In genomic region chr10:58812210-58813080, GRCm38 (mm10) we compare ENCODE assay signal across 8 mouse cellular contexts. TPM values are rescaled to one million over a fixed set of nuclear protein-coding genes. Genes with fewer than 3 reads are reported as not detected.
DNase-seq lines count a peak whose midpoint lies in the region; ATAC-seq and TF ChIP-seq lines count a peak whose summit lies in the region.

No protein-coding gene starts in this region.

- ATAC-seq in forebrain, embryonic 12.5 days (ENCODE audit: low FRiP score): peak; percentile 88
- peak; percentile 67 for ATAC-seq in heart, embryonic 16.5 days (replicated peaks; ENCODE audit: extremely low read depth, insufficient read depth, low FRiP score)
- ATAC-seq in liver, embryonic 12.5 days: no peak
- ATAC-seq in neural tube, embryonic 11.5 days (ENCODE audit: insufficient read depth, low FRiP score, low TSS enrichment): peak; percentile 79
- peak; percentile 80 for ATAC-seq in stomach, postnatal 0 days (ENCODE audit: low FRiP score, low TSS enrichment)

- under 1% methylated on average over 63 of the region's 63 CpGs for WGBS in forebrain, embryonic 12.5 days
- WGBS in heart, embryonic 16.5 days: under 1% methylated on average over 63 of the region's 63 CpGs
- WGBS in liver, embryonic 12.5 days (ENCODE audit: insufficient replicate concordance): under 1% methylated on average over 63 of the region's 63 CpGs
- WGBS in neural tube, embryonic 11.5 days: under 1% methylated on average over 59 of the region's 63 CpGs
- under 1% methylated on average over 63 of the region's 63 CpGs for WGBS in stomach, postnatal 0 days

- H3K4me2 ChIP-seq in forebrain, embryonic 12.5 days: peak overlapping the region; percentile 100
- peak overlapping the region; percentile 99 for H3K4me2 ChIP-seq in heart, embryonic 16.5 days (ENCODE audit: low read depth, low read length)
- H3K4me2 ChIP-seq in liver, embryonic 12.5 days: peak overlapping the region; percentile 68
- H3K4me2 ChIP-seq in neural tube, embryonic 11.5 days (ENCODE audit: low read depth): peak overlapping the region; percentile 100
- H3K4me2 ChIP-seq in stomach, postnatal 0 days (replicated peaks; ENCODE audit: low read depth): peak overlapping the region; percentile 99

- peak overlapping the region; percentile 75 for H3K4me3 ChIP-seq in forebrain, embryonic 12.5 days (replicated peaks)
- peak overlapping the region; percentile 63 for H3K4me3 ChIP-seq in heart, embryonic 16.5 days (ENCODE audit: low read length)
- H3K4me3 ChIP-seq in liver, embryonic 12.5 days: peak overlapping the region; percentile 44
- peak overlapping the region; percentile 66 for H3K4me3 ChIP-seq in neural tube, embryonic 11.5 days (ENCODE audit: low read depth, low read length)
- peak overlapping the region; percentile 66 for H3K4me3 ChIP-seq in stomach, postnatal 0 days (ENCODE audit: low read depth, low read length)

- peak; percentile 83 for TF ChIP-seq CTCF in stomach, postnatal 0 days (IDR thresholded peaks at IDR 0.05; ENCODE audit: low read depth)

- H3K4me1 ChIP-seq in forebrain, embryonic 12.5 days: peaks cover 23% of the 10 kb centered on the region
- H3K4me1 ChIP-seq in heart, embryonic 16.5 days (ENCODE audit: control insufficient read depth, insufficient read depth, low read length): peaks cover 13% of the 10 kb centered on the region
- 0 out of 2 replicates have a peak, but pooled peaks cover 5% of the 10 kb centered on the region for H3K4me1 ChIP-seq in liver, embryonic 12.5 days
- H3K4me1 ChIP-seq in neural tube, embryonic 11.5 days (ENCODE audit: control insufficient read depth, insufficient read depth, low read length): peaks cover 4% of the 10 kb centered on the region; the same call in 1 of the 2 replicates
- no peaks in the 10 kb centered on the region for H3K4me1 ChIP-seq in stomach, postnatal 0 days (replicated peaks; ENCODE audit: control insufficient read depth, insufficient read depth)

- no peaks in the 10 kb centered on the region for H3K36me3 ChIP-seq in forebrain, embryonic 12.5 days (replicated peaks)
- H3K36me3 ChIP-seq in heart, embryonic 16.5 days (ENCODE audit: control insufficient read depth, insufficient read depth): no peaks in the 10 kb centered on the region
- H3K36me3 ChIP-seq in liver, embryonic 12.5 days: no peaks in the 10 kb centered on the region
- H3K36me3 ChIP-seq in neural tube, embryonic 11.5 days (ENCODE audit: control insufficient read depth, insufficient read depth, low read length): no peaks in the 10 kb centered on the region
- no peaks in the 10 kb centered on the region for H3K36me3 ChIP-seq in stomach, postnatal 0 days (ENCODE audit: control insufficient read depth, insufficient read depth, low read length)

- peak overlapping the region; percentile 68 for H3K9ac ChIP-seq in forebrain, embryonic 12.5 days
- peak overlapping the region; percentile 65 for H3K9ac ChIP-seq in heart, embryonic 16.5 days (ENCODE audit: low read length)
- no peak overlapping the region for H3K9ac ChIP-seq in liver, embryonic 12.5 days
- peak overlapping the region; percentile 54 for H3K9ac ChIP-seq in neural tube, embryonic 11.5 days (ENCODE audit: low read length)
- H3K9ac ChIP-seq in stomach, postnatal 0 days (ENCODE audit: low read length): peak overlapping the region; percentile 54

- no peaks in the 10 kb centered on the region for H3K9me3 ChIP-seq in forebrain, embryonic 12.5 days
- no peaks in the 10 kb centered on the region for H3K9me3 ChIP-seq in heart, embryonic 16.5 days (replicated peaks; ENCODE audit: control insufficient read depth, low read length)
- H3K9me3 ChIP-seq in liver, embryonic 12.5 days (replicated peaks): no peaks in the 10 kb centered on the region
- H3K9me3 ChIP-seq in neural tube, embryonic 11.5 days (ENCODE audit: control insufficient read depth, low read length): no peaks in the 10 kb centered on the region
- no peaks in the 10 kb centered on the region for H3K9me3 ChIP-seq in stomach, postnatal 0 days (ENCODE audit: control insufficient read depth, low read length)

- DNase-seq in B cell, adult 2 months: peak; percentile 40 to 43
- peak; percentile 42 for DNase-seq in c-Kit-positive CD71-negative TER-119-negative erythroid progenitor cells, embryonic 14.5 days (ENCODE audit: low read depth)
- peak; percentile 77 to 83 for DNase-seq in kidney, postnatal 25 days
- peak; percentile 92 for DNase-seq in neural tube, embryonic 11.5 days (ENCODE audit: low spot score)
- DNase-seq in stomach, postnatal 0 days (ENCODE audit: low spot score): peak; percentile 82

- peaks cover 42% of the 10 kb centered on the region for H3K27me3 ChIP-seq in forebrain, embryonic 12.5 days
- peaks cover 59% of the 10 kb centered on the region for H3K27me3 ChIP-seq in heart, embryonic 16.5 days (ENCODE audit: control insufficient read depth, insufficient read depth, low read length)
- peaks cover 56% of the 10 kb centered on the region for H3K27me3 ChIP-seq in liver, embryonic 12.5 days (replicated peaks)
- peaks cover 22% of the 10 kb centered on the region for H3K27me3 ChIP-seq in neural tube, embryonic 11.5 days (ENCODE audit: control insufficient read depth, insufficient read depth, low read length)
- H3K27me3 ChIP-seq in stomach, postnatal 0 days (ENCODE audit: control insufficient read depth, insufficient read depth, low read length): peaks cover 5% of the 10 kb centered on the region; the same call in 1 of the 2 replicates

- TF ChIP-seq EP300 in stomach, postnatal 0 days (optimal IDR thresholded peaks at IDR 0.05): no peak

- peak overlapping the region; percentile 60; the same call in 1 of the 2 replicates for H3K27ac ChIP-seq in forebrain, embryonic 12.5 days
- H3K27ac ChIP-seq in heart, embryonic 16.5 days (ENCODE audit: low read length): no peak overlapping the region
- no peak overlapping the region for H3K27ac ChIP-seq in liver, embryonic 12.5 days
- no peak overlapping the region for H3K27ac ChIP-seq in neural tube, embryonic 11.5 days (ENCODE audit: low read depth, low read length)
- peak overlapping the region; percentile 35; the same call in 1 of the 2 replicates for H3K27ac ChIP-seq in stomach, postnatal 0 days (replicated peaks)

RNA-seq across cellular contexts. Expression of gene Sh3rf3, which starts 0.7 kb away (rescaled TPM):
- polyA plus RNA-seq in forebrain, embryonic 12.5 days (2016; fragmentation: Nextera tagmentation; extraction: Ambion mirVana): 3.1 and 3.8 TPM in 2 replicates
- polyA plus RNA-seq in heart, embryonic 16.5 days (2015; fragmentation: Nextera tagmentation; extraction: Ambion mirVana): 0.32 and 0.95 TPM in 2 replicates
- polyA plus RNA-seq in liver, embryonic 12.5 days (2016; fragmentation: Nextera tagmentation; extraction: Ambion mirVana): not detected in 2 replicates
- polyA plus RNA-seq in neural tube, embryonic 11.5 days (2014; fragmentation: Nextera tagmentation; extraction: Ambion mirVana): 2.7 and 4.1 TPM in 2 replicates
- polyA plus RNA-seq in stomach, postnatal 0 days (2015; fragmentation: Nextera tagmentation; extraction: Ambion mirVana): 0.33 and 0.45 TPM in 2 replicates

Comparison
In these comparisons a context has a peak if more than half of its experiments do, and no peak if none do; other contexts are left out.
1. DNase-seq: peak in every context shown above with its lines; median percentile 92 in neural tube, embryonic 11.5 days; 82 in stomach, postnatal 0 days; 80 in kidney, postnatal 25 days; 42 in c-Kit-positive CD71-negative TER-119-negative erythroid progenitor cells, embryonic 14.5 days; 42 in B cell, adult 2 months.
2. H3K27ac ChIP-seq: peak in forebrain, embryonic 12.5 days (single experiment) and stomach, postnatal 0 days (single experiment); none in heart, embryonic 16.5 days (single experiment), liver, embryonic 12.5 days (single experiment) and neural tube, embryonic 11.5 days (single experiment).
3. Peak in every context shown above with its lines, with median percentiles within 50 percentile points of each other: H3K4me2 ChIP-seq and H3K4me3 ChIP-seq.